Mouse (Mus musculus) kidney, adult 10 weeks (tissue): Measurements from ENCODE around the gene Tnrc18. TPM values are rescaled to one million over a fixed set of nuclear protein-coding genes. Genes with fewer than 3 reads are reported as not detected.

Experiments
- polyA plus RNA-seq: library from polyadenylated mRNA; stranded (reverse); fragments of 350-450 nt; fragmentation: Illumina TruSeq; extraction: RNeasy Lipid Tissue Mini Kit (QIAGEN cat#74804); gene quantifications from one replicate; pipeline ENCODE4 v1.2.3, GENCODE M21; 2014; ENCODE audit warnings: low read depth, low replicate concordance

Tnrc18 gene
- 0.40 TPM for polyA plus RNA-seq

GRCm38 (mm10) chr5:142817524-142818434 is at the start of gene Tnrc18:
Gene Tnrc18, minus strand, starts transcription at chr5:142817662.

GRCm38 (mm10) chr5:142692248-142692647 is 125.2 kb downstream of the Tnrc18 start, which contains the start of gene Slc29a4:
Gene Slc29a4, plus strand, starts transcription at chr5:142692512.

Other genes with a start within 250 kb of the Tnrc18 start
- 0.89 TPM for gene Mmd2, start 208.9 kb downstream of the Tnrc18 start, polyA plus RNA-seq
- gene Wipi2, start 190.0 kb downstream of the Tnrc18 start, polyA plus RNA-seq, result 21.7 TPM
- not detected for gene Slc29a4, start 125.2 kb downstream of the Tnrc18 start, polyA plus RNA-seq
- gene Fbxl18, start 77.8 kb upstream of the Tnrc18 start, polyA plus RNA-seq, result 1.2 TPM
- gene Actb, start 89.1 kb upstream of the Tnrc18 start, polyA plus RNA-seq, result 711 TPM
- gene Fscn1, start 142.7 kb upstream of the Tnrc18 start, polyA plus RNA-seq, result not detected